Mouse (Mus musculus): ENCODE measurements around the gene Otub1.

- TF ChIP-seq CTCF (IDR thresholded peaks at IDR 0.05; ENCODE audit: low read depth, low read length) = no peak
- no peak for TF ChIP-seq POLR2A (IDR thresholded peaks at IDR 0.05; ENCODE audit: extremely low read depth, insufficient read depth, low read length)
Observed at GRCm38 (mm10) chr19:7176041-7176696, 29.9 kb downstream of the Otub1 start.

All from liver, adult 2 months (tissue).